Mouse (Mus musculus): ENCODE data around the gene Efemp2.

DNA sequence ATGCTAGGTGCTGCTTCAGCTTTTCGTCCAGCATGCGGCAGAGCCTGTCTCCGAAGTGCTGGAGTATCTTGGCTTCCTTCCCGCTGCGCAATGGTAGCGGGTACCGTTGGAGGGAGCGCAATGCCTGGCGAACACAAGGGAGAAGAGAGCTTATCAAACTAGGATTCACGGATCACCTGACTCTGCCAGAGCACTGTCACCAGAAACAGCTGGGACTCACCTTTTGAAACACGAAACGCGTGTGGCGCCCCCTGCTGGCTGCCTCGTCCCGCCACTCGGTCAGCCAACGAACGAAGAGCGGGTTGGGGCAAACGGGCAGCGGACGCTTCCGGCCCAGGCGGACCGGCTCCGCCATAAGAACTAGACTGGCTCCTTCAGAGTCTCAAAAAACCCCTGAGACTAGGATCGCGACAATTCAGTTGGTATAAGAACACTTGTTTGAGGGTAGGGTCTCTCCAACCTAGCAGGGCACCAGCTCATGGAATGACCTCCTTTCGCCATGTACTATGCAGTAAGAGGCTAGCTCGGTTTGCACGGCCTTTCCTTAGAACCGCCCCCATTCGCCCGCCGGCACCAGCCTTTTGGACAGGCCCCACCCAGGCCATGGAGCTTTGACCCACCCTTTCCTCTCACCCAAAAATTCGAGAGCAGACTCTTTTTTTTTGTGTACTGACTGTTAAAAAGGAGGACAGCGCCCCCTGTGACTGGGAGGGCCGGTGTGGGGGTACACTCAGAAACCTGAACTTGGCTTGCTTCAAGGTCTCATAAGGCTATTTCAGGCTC, 14.2 kb downstream of the Efemp2 start, which contains the start of gene Mus81:
- TF ChIP-seq CTCF (IDR thresholded peaks at IDR 0.05; ENCODE audit: control insufficient read depth, insufficient read depth, insufficient read length) (peak; percentile 94), FOSL1 (IDR thresholded peaks at IDR 0.05; ENCODE audit: insufficient read depth, low read length, poor library complexity, severe bottlenecking) (no peak), MYOG (IDR thresholded peaks at IDR 0.05; ENCODE audit: control insufficient read depth, extremely low read depth, insufficient read length) (no peak)

Data from C2C12 (cell line).